Mouse (Mus musculus): ENCODE data around the gene Fam53b. TPM values are rescaled to one million over a fixed set of nuclear protein-coding genes. Genes with fewer than 3 reads are reported as not detected.

Fam53b gene
- polyA plus RNA-seq, 1 experiment from 2014 or later, result 21.0 TPM

- Histone ChIP-seq H3K27ac (replicated peaks; ENCODE audit: low read depth, low read length) (no peak overlapping the region), H3K36me3 (ENCODE audit: control insufficient read depth, insufficient read depth, low read length) (no peaks in the 10 kb centered on the region), H3K9me3 (ENCODE audit: control insufficient read depth, low read length) (no peaks in the 10 kb centered on the region), H3K4me2 (ENCODE audit: low read depth, low read length) (no peak overlapping the region), H3K9ac (ENCODE audit: low read depth, low read length) (no peak overlapping the region), H3K4me3 (ENCODE audit: low read depth, low read length) (no peak overlapping the region), H3K4me1 (ENCODE audit: control insufficient read depth, insufficient read depth, low read length) (peaks cover 4% of the 10 kb centered on the region), H3K27me3 (replicated peaks; ENCODE audit: control insufficient read depth, insufficient read depth, low read length) (no peaks in the 10 kb centered on the region)
- 79% methylated on average over 2 of the region's 2 CpGs for WGBS
- no peak for DNase-seq (ENCODE audit: low spot score)
- ATAC-seq (ENCODE audit: low read depth), result no peak
These were observed 11.6 kb downstream of the Fam53b start for GRCm38 (mm10) chr7:132802066-132802465.

- DNase-seq (ENCODE audit: low spot score), result no peak
- Histone ChIP-seq H3K4me1 (ENCODE audit: control insufficient read depth, insufficient read depth, low read length) (no peaks in the 10 kb centered on the region; the same call in 1 of the 2 replicates), H3K9ac (ENCODE audit: low read depth, low read length) (no peak overlapping the region), H3K4me3 (ENCODE audit: low read depth, low read length) (no peak overlapping the region), H3K27ac (replicated peaks; ENCODE audit: low read depth, low read length) (no peak overlapping the region), H3K36me3 (ENCODE audit: control insufficient read depth, insufficient read depth, low read length) (no peaks in the 10 kb centered on the region), H3K4me2 (ENCODE audit: low read depth, low read length) (no peak overlapping the region), H3K27me3 (replicated peaks; ENCODE audit: control insufficient read depth, insufficient read depth, low read length) (no peaks in the 10 kb centered on the region), H3K9me3 (ENCODE audit: control insufficient read depth, low read length) (no peaks in the 10 kb centered on the region)
- 72% methylated on average over 5 of the region's 5 CpGs for WGBS
- ATAC-seq (ENCODE audit: low read depth), result no peak
These were observed 12.2 kb downstream of the Fam53b start for GRCm38 (mm10) chr7:132801509-132801908.

GRCm38 (mm10) chr7:132800868-132801267, 12.8 kb downstream of the Fam53b start:
- WGBS, result 88% methylated on average over 10 of the region's 10 CpGs
- Histone ChIP-seq H3K9me3 (ENCODE audit: control insufficient read depth, low read length) (no peaks in the 10 kb centered on the region), H3K27ac (replicated peaks; ENCODE audit: low read depth, low read length) (no peak overlapping the region)

GRCm38 (mm10) chr7:132799119-132800016, 14.3 kb downstream of the Fam53b start:
- H3K9ac ChIP-seq (ENCODE audit: low read depth, low read length), result no peak overlapping the region
- no peaks in the 10 kb centered on the region for H3K9me3 ChIP-seq (ENCODE audit: control insufficient read depth, low read length)
- ATAC-seq (ENCODE audit: low read depth), result no peak
- no peak overlapping the region for H3K4me3 ChIP-seq (ENCODE audit: low read depth, low read length)
- DNase-seq (ENCODE audit: low spot score), result no peak
- no peaks in the 10 kb centered on the region; the same call in 1 of the 2 replicates for H3K4me1 ChIP-seq (ENCODE audit: control insufficient read depth, insufficient read depth, low read length)
- H3K36me3 ChIP-seq (ENCODE audit: control insufficient read depth, insufficient read depth, low read length), result no peaks in the 10 kb centered on the region
- no peaks in the 10 kb centered on the region for H3K27me3 ChIP-seq (replicated peaks; ENCODE audit: control insufficient read depth, insufficient read depth, low read length)
- 90% methylated on average over 5 of the region's 5 CpGs for WGBS
- no peak overlapping the region for H3K27ac ChIP-seq (replicated peaks; ENCODE audit: low read depth, low read length)
- H3K4me2 ChIP-seq (ENCODE audit: low read depth, low read length), result no peak overlapping the region

More at GRCm38 (mm10) chr7:132800868-132801267, 12.8 kb downstream of the Fam53b start:
- Histone ChIP-seq H3K4me3 (ENCODE audit: low read depth, low read length) (no peak overlapping the region), H3K4me1 (ENCODE audit: control insufficient read depth, insufficient read depth, low read length) (no peaks in the 10 kb centered on the region; the same call in 1 of the 2 replicates), H3K27me3 (replicated peaks; ENCODE audit: control insufficient read depth, insufficient read depth, low read length) (no peaks in the 10 kb centered on the region), H3K4me2 (ENCODE audit: low read depth, low read length) (no peak overlapping the region), H3K36me3 (ENCODE audit: control insufficient read depth, insufficient read depth, low read length) (no peaks in the 10 kb centered on the region), H3K9ac (ENCODE audit: low read depth, low read length) (no peak overlapping the region)
- ATAC-seq (ENCODE audit: low read depth) (no peak), DNase-seq (ENCODE audit: low spot score) (no peak)

- 87% methylated on average over 5 of the region's 5 CpGs for WGBS
- Histone ChIP-seq H3K4me3 (ENCODE audit: low read depth, low read length) (no peak overlapping the region), H3K27me3 (replicated peaks; ENCODE audit: control insufficient read depth, insufficient read depth, low read length) (no peaks in the 10 kb centered on the region), H3K36me3 (ENCODE audit: control insufficient read depth, insufficient read depth, low read length) (no peaks in the 10 kb centered on the region), H3K9me3 (ENCODE audit: control insufficient read depth, low read length) (no peaks in the 10 kb centered on the region), H3K27ac (replicated peaks; ENCODE audit: low read depth, low read length) (no peak overlapping the region), H3K4me2 (ENCODE audit: low read depth, low read length) (no peak overlapping the region), H3K9ac (ENCODE audit: low read depth, low read length) (no peak overlapping the region), H3K4me1 (ENCODE audit: control insufficient read depth, insufficient read depth, low read length) (peaks cover 14% of the 10 kb centered on the region; the same call in 1 of the 2 replicates)
- ATAC-seq (ENCODE audit: low read depth), result no peak
- DNase-seq (ENCODE audit: low spot score), result no peak
These were observed 18.5 kb downstream of the Fam53b start for GRCm38 (mm10) chr7:132795141-132795540.

GRCm38 (mm10) chr7:132793467-132793866, 20.2 kb downstream of the Fam53b start:
- DNase-seq (ENCODE audit: low spot score) (no peak), ATAC-seq (ENCODE audit: low read depth) (no peak)
- Histone ChIP-seq H3K4me1 (ENCODE audit: control insufficient read depth, insufficient read depth, low read length) (peaks cover 14% of the 10 kb centered on the region; the same call in 1 of the 2 replicates), H3K9me3 (ENCODE audit: control insufficient read depth, low read length) (no peaks in the 10 kb centered on the region), H3K36me3 (ENCODE audit: control insufficient read depth, insufficient read depth, low read length) (no peaks in the 10 kb centered on the region), H3K4me2 (ENCODE audit: low read depth, low read length) (no peak overlapping the region), H3K27me3 (replicated peaks; ENCODE audit: control insufficient read depth, insufficient read depth, low read length) (no peaks in the 10 kb centered on the region), H3K4me3 (ENCODE audit: low read depth, low read length) (no peak overlapping the region), H3K9ac (ENCODE audit: low read depth, low read length) (no peak overlapping the region), H3K27ac (replicated peaks; ENCODE audit: low read depth, low read length) (no peak overlapping the region)
- WGBS, result 61% methylated on average over 6 of the region's 6 CpGs

GRCm38 (mm10) chr7:132790447-132791219, 23.1 kb downstream of the Fam53b start:
- 82% methylated on average over 14 of the region's 14 CpGs for WGBS
- H3K4me1 ChIP-seq (ENCODE audit: control insufficient read depth, insufficient read depth, low read length), result peaks cover 14% of the 10 kb centered on the region; the same call in 1 of the 2 replicates
- H3K9me3 ChIP-seq (ENCODE audit: control insufficient read depth, low read length), result no peaks in the 10 kb centered on the region
- no peaks in the 10 kb centered on the region for H3K36me3 ChIP-seq (ENCODE audit: control insufficient read depth, insufficient read depth, low read length)
- no peak overlapping the region for H3K9ac ChIP-seq (ENCODE audit: low read depth, low read length)
- no peaks in the 10 kb centered on the region for H3K27me3 ChIP-seq (replicated peaks; ENCODE audit: control insufficient read depth, insufficient read depth, low read length)
- H3K4me2 ChIP-seq (ENCODE audit: low read depth, low read length), result no peak overlapping the region
- H3K27ac ChIP-seq (replicated peaks; ENCODE audit: low read depth, low read length), result no peak overlapping the region
- no peak overlapping the region for H3K4me3 ChIP-seq (ENCODE audit: low read depth, low read length)
- no peak for DNase-seq (ENCODE audit: low spot score)
- ATAC-seq (ENCODE audit: low read depth), result no peak

- no peaks in the 10 kb centered on the region for H3K36me3 ChIP-seq (ENCODE audit: control insufficient read depth, insufficient read depth, low read length)
- DNase-seq (ENCODE audit: low spot score) (no peak), ATAC-seq (ENCODE audit: low read depth) (no peak)
- H3K4me2 ChIP-seq (ENCODE audit: low read depth, low read length), result no peak overlapping the region
- no peaks in the 10 kb centered on the region for H3K27me3 ChIP-seq (replicated peaks; ENCODE audit: control insufficient read depth, insufficient read depth, low read length)
- 95% methylated on average over 13 of the region's 13 CpGs for WGBS
- H3K4me3 ChIP-seq (ENCODE audit: low read depth, low read length), result no peak overlapping the region
- no peaks in the 10 kb centered on the region for H3K9me3 ChIP-seq (ENCODE audit: control insufficient read depth, low read length)
- peaks cover 14% of the 10 kb centered on the region; the same call in 1 of the 2 replicates for H3K4me1 ChIP-seq (ENCODE audit: control insufficient read depth, insufficient read depth, low read length)
- H3K27ac ChIP-seq (replicated peaks; ENCODE audit: low read depth, low read length), result no peak overlapping the region
- H3K9ac ChIP-seq (ENCODE audit: low read depth, low read length), result no peak overlapping the region
These were observed 24.9 kb downstream of the Fam53b start for GRCm38 (mm10) chr7:132788826-132789225.

All from embryonic facial prominence, embryonic 14.5 days (tissue).